Mouse (Mus musculus) liver, embryonic 14.5 days (tissue): ENCODE measurements around the gene Ppard. TPM values are rescaled to one million over a fixed set of nuclear protein-coding genes. Genes with fewer than 3 reads are reported as not detected.

Experiments
- ATAC-seq: fragments of 200-750 bp; cut with Nextera tagmentation; 2 replicates; pipeline ENCODE4 v1.8.0; 2017; ENCODE audit warnings: moderate number of reproducible peaks, mild to moderate bottlenecking, moderate library complexity; ENCODE audit not compliant: insufficient read depth
- DNase-seq, 3 experiments: peaks; one replicate each; pipeline ENCODE4 v3.0.0-alpha.2; 2012 to 2013; ENCODE audit warnings: low read depth in 3 of 3, low spot score in 3 of 3
- H3K27ac ChIP-seq: fragments of 300-500 bp; sonication (generic); 2 replicates; pipeline ENCODE4 v1.5.1; 2014; ENCODE audit warnings: moderate library complexity, mild to moderate bottlenecking, control low read depth, inconsistent platforms
- H3K27me3 ChIP-seq: fragments of 300-500 bp; sonication (generic); 2 replicates; pipeline ENCODE4 v1.6.1; 2014; ENCODE audit warnings: mild to moderate bottlenecking, low read length, moderate library complexity; ENCODE audit not compliant: control insufficient read depth, insufficient read depth
- H3K36me3 ChIP-seq: fragments of 300-500 bp; sonication (generic); replicated peaks from 2 replicates; pipeline ENCODE4 v1.6.1; 2014; ENCODE audit warnings: low read depth; ENCODE audit not compliant: control insufficient read depth, insufficient read depth
- H3K4me1 ChIP-seq, 2 experiments: fragments of 200-500 bp in 1 of 2; fragments of 300-500 bp in 1 of 2; sonication (generic) in 1 of 2; replicated peaks; 2 replicates each; pipeline ENCODE4 v1.6.1; 2012 to 2014; ENCODE audit warnings: antibody characterized with exemption in 1 of 2, inconsistent platforms in 1 of 2, low read length in 1 of 2; ENCODE audit not compliant: control insufficient read depth in 2 of 2, insufficient read depth in 2 of 2
- H3K4me2 ChIP-seq: fragments of 300-500 bp; sonication (generic); 2 replicates; pipeline ENCODE4 v1.6.1; 2014; ENCODE audit warnings: low read depth, mild to moderate bottlenecking, control low read depth, moderate library complexity
- H3K4me3 ChIP-seq, 2 experiments: fragments of 200-500 bp in 1 of 2; fragments of 300-500 bp in 1 of 2; sonication (generic) in 1 of 2; 2 replicates each; pipeline ENCODE4 v1.5.1; 2012 to 2014; ENCODE audit warnings: low read depth in 2 of 2, low read length in 2 of 2, mild to moderate bottlenecking in 2 of 2, control low read depth in 1 of 2, inconsistent platforms in 1 of 2, moderate library complexity in 1 of 2; ENCODE audit not compliant: insufficient read depth in 1 of 2
- H3K9ac ChIP-seq: fragments of 300-500 bp; sonication (generic); replicated peaks from 2 replicates; pipeline ENCODE4 v1.6.1; 2014; ENCODE audit warnings: mild to moderate bottlenecking, control low read depth, moderate library complexity
- H3K9me3 ChIP-seq: fragments of 300-500 bp; sonication (generic); 2 replicates; pipeline ENCODE4 v1.6.1; 2016; ENCODE audit warnings: low read length, mixed read lengths; ENCODE audit not compliant: control insufficient read depth
- CTCF ChIP-seq: IDR thresholded peaks from 2 replicates; pipeline ENCODE4 v1.5.1; 2016; ENCODE audit warnings: antibody characterized with exemption, low read depth, control low read depth
- EP300 ChIP-seq: IDR thresholded peaks from 2 replicates; pipeline ENCODE4 v1.6.1; 2016; ENCODE audit warnings: antibody characterized with exemption, low read depth
- WGBS: fragments of 180-500 bp; shearing (Covaris S2); extraction: QIAGEN DNeasy Blood & Tissue Kit; methylation state at CpG from one replicate; pipeline ENCODE4 v1.1.7; 2014; ENCODE audit not compliant: insufficient replicate concordance; 5-methylcytosine and 5-hydroxymethylcytosine counted together
- polyA plus RNA-seq, 2 experiments: library from polyadenylated mRNA; depleted of rRNA in 1 of 2; stranded (reverse) in 1 of 2; unstranded in 1 of 2; fragments of >200 nt; fragmentation: Nextera tagmentation in 1 of 2; extraction: Ambion mirVana in 1 of 2; gene quantifications; 2 replicates each; pipeline versions ENCODE4 v1.2.1 to v1.2.3; 2012 to 2014

The Ppard gene
- polyA plus RNA-seq, 2 experiments, result 0.76 to 5.6 TPM

DNA sequence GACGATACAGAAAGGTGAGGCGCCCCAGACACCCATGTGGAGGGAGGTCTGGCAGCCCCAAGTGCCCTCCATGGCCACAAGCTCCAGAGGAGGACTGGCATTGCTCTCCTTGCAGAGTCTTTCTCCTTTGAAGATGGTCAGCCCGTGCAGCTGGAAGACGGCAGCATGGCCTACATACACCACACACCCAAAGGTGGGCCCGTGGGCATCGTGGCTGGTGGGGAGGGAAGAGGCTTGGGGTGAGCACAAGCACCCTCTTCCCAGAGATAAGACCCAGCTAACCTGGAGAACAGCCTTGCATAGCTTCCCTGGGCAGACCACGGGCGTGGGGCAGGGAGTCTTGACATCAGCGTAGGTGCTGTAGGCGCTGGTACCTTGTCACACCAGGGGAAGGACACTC is 37.5 kb upstream of the Ppard start:
- H3K9ac ChIP-seq, result no peak overlapping the region
- H3K27ac ChIP-seq, result no peak overlapping the region
- no peak overlapping the region for H3K4me3 ChIP-seq
- no peak for TF ChIP-seq CTCF
- TF ChIP-seq EP300, result no peak
- H3K4me2 ChIP-seq, result no peak overlapping the region
- H3K9me3 ChIP-seq, result no peaks in the 10 kb centered on the region
- 71% methylated on average over 10 of the region's 10 CpGs for WGBS
- DNase-seq (no peak), ATAC-seq (no peak)
- no peaks in the 10 kb centered on the region for H3K36me3 ChIP-seq
- H3K4me1 ChIP-seq, result no peaks in the 10 kb centered on the region
- H3K27me3 ChIP-seq, result no peaks in the 10 kb centered on the region

DNA sequence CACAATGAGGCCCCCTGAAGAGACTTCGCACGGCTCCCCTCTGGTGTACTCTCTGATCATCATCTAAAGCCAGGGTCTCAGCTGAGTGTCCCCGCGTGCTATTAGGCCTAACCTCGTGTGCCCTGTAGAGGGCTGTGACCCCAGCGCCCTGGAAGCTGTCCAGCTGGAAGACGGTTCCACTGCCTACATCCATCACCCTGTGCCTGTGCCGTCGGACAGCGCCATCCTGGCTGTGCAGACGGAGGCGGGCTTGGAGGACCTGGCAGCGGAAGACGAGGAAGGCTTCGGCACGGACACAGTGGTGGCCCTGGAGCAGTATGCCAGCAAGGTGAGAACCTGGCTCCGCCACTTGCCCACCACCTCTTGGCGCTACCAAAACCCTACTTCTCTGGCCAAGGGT is 34.9 kb upstream of the Ppard start:
- WGBS, result 77% methylated on average over 18 of the region's 18 CpGs

DNA sequence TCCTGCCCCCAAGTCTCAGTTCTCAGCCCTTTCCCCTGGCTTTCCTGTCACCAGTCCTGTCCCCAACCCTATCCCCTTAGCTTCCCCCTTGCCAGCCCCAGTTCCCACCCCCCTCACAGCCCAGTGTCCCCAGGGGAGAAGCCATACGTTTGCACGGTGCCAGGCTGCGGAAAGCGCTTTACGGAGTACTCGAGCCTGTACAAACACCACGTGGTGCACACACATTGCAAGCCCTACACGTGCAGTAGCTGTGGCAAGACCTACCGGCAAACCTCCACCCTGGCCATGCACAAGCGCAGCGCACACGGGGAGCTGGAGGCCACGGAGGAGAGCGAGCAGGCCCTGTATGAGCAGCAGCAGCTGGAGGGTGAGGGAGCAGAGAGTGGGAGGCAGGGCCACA is 30.5 kb upstream of the Ppard start:
- Histone ChIP-seq H3K27me3 (no peaks in the 10 kb centered on the region), H3K36me3 (no peaks in the 10 kb centered on the region), H3K4me1 (peaks cover 0 to 2% of the 10 kb centered on the region in 2 experiments; a peak in 2 of 4 replicates), H3K9ac (no peak overlapping the region), H3K4me3 (no peak overlapping the region), H3K4me2 (no peak overlapping the region), H3K27ac (no peak overlapping the region), H3K9me3 (no peaks in the 10 kb centered on the region)
- WGBS, result 77% methylated on average over 14 of the region's 14 CpGs
- DNase-seq (no peak), ATAC-seq (no peak)
- no peak for TF ChIP-seq CTCF
- no peak for TF ChIP-seq EP300

More for the DNA sequence above, 34.9 kb upstream of the Ppard start:
- H3K4me2 ChIP-seq, result no peak overlapping the region
- H3K4me3 ChIP-seq, result no peak overlapping the region
- no peak for DNase-seq
- no peak overlapping the region for H3K27ac ChIP-seq
- ATAC-seq, result no peak
- H3K9me3 ChIP-seq, result no peaks in the 10 kb centered on the region
- no peak overlapping the region for H3K9ac ChIP-seq
- H3K36me3 ChIP-seq, result no peaks in the 10 kb centered on the region
- no peak for TF ChIP-seq CTCF
- no peak for TF ChIP-seq EP300
- H3K27me3 ChIP-seq, result no peaks in the 10 kb centered on the region
- H3K4me1 ChIP-seq, result no peaks in the 10 kb centered on the region

DNA sequence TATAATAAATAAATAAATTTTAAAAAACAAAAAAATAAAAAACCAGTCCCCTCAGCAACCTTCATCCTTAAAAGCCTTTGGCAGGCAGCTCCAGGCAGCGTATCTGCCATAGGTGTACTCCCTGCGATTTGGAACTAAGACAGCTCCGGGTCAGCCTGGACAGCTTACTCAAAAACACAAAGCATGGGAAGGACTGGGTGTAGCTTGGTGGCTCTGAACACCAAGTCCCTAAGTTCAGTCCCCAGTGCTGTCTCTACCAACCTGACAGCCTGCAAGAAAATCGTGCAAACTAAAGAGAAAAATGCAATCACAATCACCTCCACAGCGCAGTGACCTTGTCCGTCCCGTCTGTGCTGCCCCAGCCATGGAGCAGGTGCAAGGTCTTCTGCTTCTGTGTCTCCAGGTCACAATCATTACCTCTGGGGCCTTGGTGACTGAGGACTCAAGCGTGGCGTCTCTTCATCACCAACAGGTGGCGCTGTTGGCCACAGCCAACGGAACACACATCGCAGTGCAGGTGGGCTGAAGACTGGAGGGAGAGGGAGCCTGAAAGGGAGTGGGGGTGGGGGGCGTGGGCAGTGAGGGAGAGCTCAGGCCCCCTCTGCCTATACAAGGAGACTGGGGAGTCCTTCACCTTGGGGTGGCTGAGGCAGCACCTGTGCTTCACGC is 28.3 kb upstream of the Ppard start:
- no peak overlapping the region for H3K4me2 ChIP-seq
- no peaks in the 10 kb centered on the region for H3K36me3 ChIP-seq
- H3K4me1 ChIP-seq, result peaks cover 0 to 7% of the 10 kb centered on the region in 2 experiments; a peak in 2 of 4 replicates
- no peak overlapping the region for H3K9ac ChIP-seq
- ATAC-seq (no peak), DNase-seq (no peak)
- no peak overlapping the region for H3K27ac ChIP-seq
- H3K4me3 ChIP-seq, result no peak overlapping the region
- TF ChIP-seq CTCF, result peak; percentile 99
- no peak for TF ChIP-seq EP300
- H3K27me3 ChIP-seq, result no peaks in the 10 kb centered on the region
- no peaks in the 10 kb centered on the region for H3K9me3 ChIP-seq
- WGBS, result 27% methylated on average over 14 of the region's 14 CpGs

DNA sequence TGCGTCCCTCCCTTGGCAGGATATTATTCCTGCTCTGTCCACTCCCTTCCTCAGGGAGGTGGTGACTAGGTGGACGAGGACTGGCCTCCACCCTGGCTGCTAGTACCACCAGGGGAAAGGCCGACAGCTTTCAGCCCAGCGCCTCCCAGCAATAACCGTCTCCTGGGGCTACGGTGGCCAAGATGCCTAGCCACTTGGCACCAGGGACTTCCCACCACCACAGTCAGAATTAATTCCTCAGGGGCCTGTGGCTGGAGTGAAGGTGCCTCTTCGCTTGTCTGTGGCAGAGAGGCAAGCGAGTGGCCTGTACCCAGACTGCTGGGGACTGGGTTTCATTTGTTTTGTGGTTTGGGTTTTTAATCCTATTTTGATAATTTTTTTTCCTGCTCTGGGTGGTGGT is 27.1 kb upstream of the Ppard start:
- H3K9me3 ChIP-seq, result no peaks in the 10 kb centered on the region
- no peaks in the 10 kb centered on the region for H3K36me3 ChIP-seq
- ATAC-seq, result no peak
- DNase-seq, result no peak
- H3K4me1 ChIP-seq, result peaks cover 0 to 7% of the 10 kb centered on the region in 2 experiments; a peak in 2 of 4 replicates
- no peaks in the 10 kb centered on the region for H3K27me3 ChIP-seq
- WGBS, result 75% methylated on average over 8 of the region's 8 CpGs
- no peak overlapping the region for H3K9ac ChIP-seq
- H3K27ac ChIP-seq, result no peak overlapping the region
- TF ChIP-seq CTCF (no peak), EP300 (no peak)
- no peak overlapping the region for H3K4me2 ChIP-seq
- no peak overlapping the region for H3K4me3 ChIP-seq
